Mouse (Mus musculus): Measurements from ENCODE around the gene Ttc6.

Ttc6 gene

GRCm38 (mm10) chr12:57545371-57546241 lies 18.3 kb upstream of the Ttc6 start:
- peak; percentile 52 for DNase-seq (ENCODE audit: low spot score)

DNA sequence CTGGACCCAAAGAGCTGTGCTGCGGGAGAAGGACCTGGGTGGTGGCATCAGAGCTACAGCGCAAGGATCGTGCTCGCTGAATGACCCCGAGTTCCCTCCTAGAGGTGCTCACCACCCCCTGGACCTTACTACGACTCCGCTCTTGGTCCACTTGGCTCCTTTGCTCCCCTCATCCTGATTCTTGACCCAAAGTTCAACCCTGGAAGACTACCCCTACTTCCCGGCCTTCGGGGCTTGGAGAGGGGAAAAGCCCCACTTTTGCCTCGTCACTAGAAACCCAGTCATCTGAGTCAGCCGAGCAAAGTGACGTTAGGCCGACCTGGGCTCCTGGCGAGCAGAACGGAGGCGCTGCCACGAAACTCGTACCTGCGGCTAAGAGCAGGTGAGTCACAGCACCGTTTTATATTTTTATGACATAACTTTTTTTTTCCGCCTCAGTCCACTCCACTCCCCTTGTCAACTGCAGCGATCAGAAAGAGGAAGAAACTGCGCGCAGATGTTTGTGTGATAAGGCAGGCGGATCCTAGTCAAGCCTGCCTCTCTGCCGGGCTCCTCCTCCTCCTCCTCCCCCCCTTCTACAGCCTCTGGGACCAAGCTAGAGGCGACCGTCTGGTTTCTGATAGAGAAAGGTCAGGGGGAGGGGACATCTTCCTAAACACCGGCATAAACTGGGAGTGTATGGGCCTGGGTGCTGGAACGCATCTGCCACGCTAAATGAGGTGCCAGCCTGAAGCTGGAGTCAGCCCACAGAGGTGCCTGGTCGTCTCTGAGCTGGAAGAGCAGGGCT lies 17.3 kb upstream of the Ttc6 start, which contains the start of gene Foxa1:
Gene Foxa1, minus strand, starts transcription at position 502 of the 787 bp plus-strand sequence.
- DNase-seq (ENCODE audit: low spot score): no peak

- no peak for DNase-seq (ENCODE audit: low spot score)
These were observed 16.0 kb upstream of the Ttc6 start for GRCm38 (mm10) chr12:57547890-57548289.

DNA sequence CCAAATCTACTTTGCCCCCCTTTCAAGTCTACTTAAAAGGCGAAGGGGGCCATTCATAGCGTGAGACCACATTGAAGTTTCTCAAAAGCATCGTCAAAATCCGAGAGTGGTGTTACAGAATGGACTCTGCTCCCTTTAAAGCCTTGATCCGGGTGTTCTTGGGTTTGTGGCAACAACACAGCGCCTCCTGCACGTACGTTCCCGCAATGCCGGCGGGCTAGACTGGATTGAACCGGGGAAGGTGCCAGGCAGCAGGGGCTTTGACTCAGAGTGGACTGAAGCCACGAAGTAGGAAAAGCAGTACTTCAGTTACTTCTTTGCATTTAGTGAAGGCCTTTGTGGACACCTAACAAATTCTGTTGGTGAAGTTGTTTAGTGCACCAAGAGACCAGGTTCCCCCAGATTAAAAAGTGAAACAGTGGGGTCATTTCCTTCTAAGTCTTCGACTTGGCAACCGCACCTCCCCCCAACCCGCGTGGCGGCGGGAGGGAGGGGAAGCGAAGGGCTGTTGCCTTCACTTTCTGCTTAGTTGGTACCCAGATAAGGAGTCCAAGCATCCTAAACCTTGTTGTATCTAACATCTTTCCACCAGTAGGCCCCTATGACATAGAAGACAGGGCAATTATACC lies 15.4 kb upstream of the Ttc6 start:
- no peak for DNase-seq (ENCODE audit: low spot score)

DNA sequence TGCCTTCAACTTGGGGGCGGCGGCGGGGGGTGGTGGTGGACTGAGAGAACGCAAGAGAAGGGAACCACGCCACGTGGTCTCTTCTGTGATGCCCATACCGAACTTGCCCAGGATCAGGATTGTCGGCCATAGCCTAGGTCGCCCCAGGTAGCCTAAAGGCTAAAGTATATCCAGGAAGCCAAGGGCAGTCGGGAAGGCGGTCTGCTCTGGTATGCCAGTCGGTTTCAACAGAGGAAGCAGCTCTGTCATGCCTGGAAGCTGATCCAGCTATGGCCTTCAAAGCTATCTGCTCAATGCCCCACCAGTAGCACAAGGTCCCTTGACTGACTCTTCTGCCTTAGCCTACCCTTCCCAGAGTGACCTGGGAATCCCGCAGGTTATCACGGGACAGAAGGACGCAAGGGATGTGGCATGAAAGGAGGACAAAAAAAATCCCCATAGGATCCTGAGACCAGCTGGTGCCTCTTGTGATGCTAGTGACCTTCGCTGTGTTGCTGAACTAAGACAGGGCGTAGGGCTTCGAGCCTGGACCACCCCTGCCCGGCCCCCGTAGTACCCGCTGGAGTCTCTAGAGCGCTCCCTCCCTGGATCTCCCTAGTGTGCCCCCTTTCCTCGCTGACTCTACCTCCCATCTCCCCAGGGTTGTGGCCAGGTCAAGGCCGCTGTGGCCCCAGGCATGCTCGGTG lies 14.8 kb upstream of the Ttc6 start:
- DNase-seq (ENCODE audit: low spot score): no peak

DNA sequence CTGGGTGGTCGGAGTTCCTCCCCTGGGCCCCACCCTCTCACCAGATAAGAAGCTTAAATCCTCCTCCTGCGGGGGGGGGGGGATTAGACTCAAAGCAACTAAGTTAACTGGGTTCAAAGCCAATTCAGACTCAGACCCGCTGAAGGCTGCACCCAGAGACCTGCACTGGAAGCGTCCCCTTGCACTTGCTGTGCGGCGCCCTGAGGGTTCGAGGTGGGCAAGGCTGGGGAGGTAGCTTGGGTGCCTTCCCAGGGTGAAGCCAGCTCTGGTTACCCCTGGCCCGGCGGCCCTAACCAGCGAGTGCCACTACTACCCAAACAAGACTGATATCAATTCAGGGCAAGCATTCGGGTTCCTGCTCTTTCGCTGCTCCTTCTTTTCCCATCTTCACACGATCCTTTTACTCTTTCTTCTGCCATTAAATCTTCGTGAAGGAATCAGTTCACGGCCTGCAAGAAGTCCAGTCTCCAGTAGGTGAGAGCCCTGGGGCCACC lies 14.2 kb upstream of the Ttc6 start:
- DNase-seq (ENCODE audit: low spot score): no peak

GRCm38 (mm10) chr12:57550181-57550808 lies 13.6 kb upstream of the Ttc6 start:
- no peak for DNase-seq (ENCODE audit: low spot score)

DNA sequence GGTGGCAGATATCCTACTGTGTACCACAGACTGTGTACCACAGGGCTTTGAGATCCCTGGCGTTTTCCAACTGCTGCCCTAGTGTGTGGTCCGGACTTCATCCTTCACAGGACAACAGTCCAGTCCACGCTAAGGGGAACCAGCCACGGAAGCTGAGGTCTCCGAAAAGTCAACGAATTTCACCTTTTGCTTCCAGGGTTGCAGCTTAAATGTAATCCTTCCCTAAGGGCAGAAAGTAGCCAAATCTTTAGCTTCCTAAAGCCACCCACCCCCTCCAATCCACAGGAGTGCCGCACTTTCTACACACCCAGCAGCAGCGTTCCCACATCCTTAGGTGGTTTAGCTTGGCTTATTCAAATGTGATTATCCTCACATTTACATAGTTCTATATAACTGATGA lies 13.0 kb upstream of the Ttc6 start:
- no peak for DNase-seq (ENCODE audit: low spot score)

- DNase-seq (ENCODE audit: low spot score): no peak
These were observed 11.6 kb upstream of the Ttc6 start for GRCm38 (mm10) chr12:57552286-57552685.

- no peak for DNase-seq (ENCODE audit: low spot score)
These were observed 9.8 kb upstream of the Ttc6 start for GRCm38 (mm10) chr12:57554091-57554490.

- no peak for DNase-seq (ENCODE audit: low spot score)
These were observed 7.9 kb downstream of the Ttc6 start for GRCm38 (mm10) chr12:57571773-57572172.

GRCm38 (mm10) chr12:57572415-57572814 lies 8.5 kb downstream of the Ttc6 start:
- DNase-seq (ENCODE audit: low spot score): no peak

DNA sequence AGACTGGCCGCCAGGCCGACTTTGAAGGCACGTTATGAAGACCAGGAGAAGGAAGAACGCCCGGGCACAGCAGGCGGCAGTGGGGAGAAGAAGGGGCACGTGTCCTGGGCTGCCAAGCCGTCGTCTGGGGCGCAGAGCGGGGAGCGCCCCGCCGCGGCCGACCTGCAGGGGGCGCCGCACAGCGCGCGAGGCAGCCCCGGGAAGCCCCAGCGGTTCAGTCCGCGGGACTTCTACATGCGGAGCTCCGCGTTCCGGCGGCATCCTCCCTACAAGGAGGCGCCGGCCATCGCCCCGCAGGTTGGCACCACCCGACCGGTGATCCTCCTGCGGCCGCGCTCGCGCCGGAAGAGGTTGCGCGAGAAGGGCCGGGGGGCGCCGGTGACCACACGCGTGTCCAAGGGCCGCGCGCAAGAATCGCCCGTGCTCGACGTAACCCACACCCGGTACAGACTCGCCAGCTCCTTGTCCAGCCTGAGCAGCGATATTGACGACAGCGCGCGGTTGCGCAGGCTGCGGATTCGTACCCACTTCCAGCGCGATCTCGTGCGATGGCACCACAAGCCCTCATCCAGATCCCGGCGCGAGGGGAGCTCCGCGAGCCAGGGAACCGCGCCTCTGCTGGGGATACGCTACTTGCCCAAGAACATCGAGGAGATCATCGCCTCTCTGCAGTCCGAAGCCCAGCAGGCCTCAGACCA lies 12.2 kb downstream of the Ttc6 start:
- peak; percentile 62 for DNase-seq (ENCODE audit: low spot score)

DNA sequence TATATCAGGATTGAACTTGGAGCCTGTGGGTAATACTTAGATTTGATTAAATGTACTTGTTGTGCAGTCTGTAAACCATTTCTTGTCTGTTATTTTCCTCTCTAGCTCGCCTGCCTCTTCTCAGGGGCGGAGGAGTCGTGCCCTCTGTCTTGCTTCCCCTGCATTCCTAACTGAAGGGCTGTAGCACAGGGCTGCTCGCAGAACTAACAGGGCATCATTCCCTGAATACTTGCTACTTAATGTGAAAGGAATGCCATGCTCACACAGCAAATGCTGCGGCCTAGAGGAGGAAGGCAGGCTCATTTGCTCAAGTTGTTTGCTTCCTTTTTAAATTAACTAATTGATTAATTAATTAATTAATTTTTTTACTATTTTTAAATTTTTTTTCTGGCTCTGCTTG lies 43.7 kb downstream of the Ttc6 start:
- no peak for DNase-seq (ENCODE audit: low spot score)

DNA sequence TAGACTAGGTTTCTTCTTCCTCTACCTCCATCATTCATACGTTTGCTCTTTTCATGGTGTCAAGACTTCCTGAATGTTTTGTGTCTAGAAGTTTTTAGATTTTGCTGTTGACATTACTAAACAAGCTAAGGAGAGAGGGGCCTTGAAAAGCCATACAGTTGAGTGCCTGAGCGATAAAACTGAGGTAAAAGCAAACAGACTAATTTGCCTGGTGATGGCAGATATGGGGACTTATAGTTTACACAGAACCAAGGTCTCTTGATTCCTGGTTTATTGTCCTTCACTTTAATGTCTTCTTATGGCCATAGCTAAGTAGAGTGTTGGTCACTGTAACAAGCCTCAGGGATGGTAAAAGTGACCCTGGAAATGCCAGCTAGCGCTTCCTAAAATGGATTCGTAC lies 51.2 kb downstream of the Ttc6 start:
- no peak for DNase-seq (ENCODE audit: low spot score)

GRCm38 (mm10) chr12:57622030-57622429 lies 58.1 kb downstream of the Ttc6 start:
- no peak for DNase-seq (ENCODE audit: low spot score)

- DNase-seq (ENCODE audit: low spot score): no peak
These were observed 59.4 kb downstream of the Ttc6 start for GRCm38 (mm10) chr12:57623264-57623663.

DNA sequence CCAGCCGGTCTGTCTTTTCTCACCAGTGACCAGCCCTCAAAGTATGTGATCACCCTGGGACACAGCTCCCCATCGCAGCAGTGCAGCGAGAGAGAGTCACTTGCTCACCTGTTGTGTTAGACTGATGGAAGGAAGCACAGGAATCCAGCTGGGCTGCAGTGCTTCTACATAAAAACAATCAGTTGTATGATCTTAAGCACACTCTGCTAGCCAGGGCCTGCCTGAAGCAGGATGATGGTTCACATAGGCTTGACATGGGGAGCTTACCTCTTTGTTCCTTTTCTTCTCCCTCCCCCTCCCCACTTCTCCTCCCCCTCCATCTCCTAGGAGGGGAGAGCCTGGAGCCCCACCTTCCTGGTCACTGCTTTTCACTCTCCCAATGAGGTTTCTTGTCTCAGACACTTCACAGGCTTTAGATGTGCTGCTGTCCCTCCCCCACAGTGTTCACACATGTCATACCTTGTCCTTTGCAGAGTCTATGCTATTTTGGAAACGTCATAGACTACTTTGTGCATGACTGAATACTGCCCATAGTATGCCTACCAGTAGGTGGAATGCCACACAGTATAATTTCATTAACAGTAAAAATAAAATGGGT lies 60.2 kb downstream of the Ttc6 start:
- DNase-seq (ENCODE audit: low spot score): no peak

GRCm38 (mm10) chr12:57650011-57650410 lies 86.1 kb downstream of the Ttc6 start:
- no peak for DNase-seq (ENCODE audit: low spot score)

GRCm38 (mm10) chr12:57650677-57651076 lies 86.8 kb downstream of the Ttc6 start:
- DNase-seq (ENCODE audit: low spot score): no peak

All from testis, postnatal 10 days (tissue).